Mouse (Mus musculus): ENCODE results near the gene Tmem183a.

Tmem183a gene

GRCm38 (mm10) chr1:134326841-134327346, 34.9 kb downstream of the Tmem183a start:
- intact Hi-C loops (cut with DNase I) = no loop called here

- intact Hi-C loops (cut with DNase I) = loop anchor here (2.0 kb wide), 1 partner anchor 172 kb away; no protein-coding TSS in a partner anchor
Observed at GRCm38 (mm10) chr1:134322591-134322990, 39.2 kb downstream of the Tmem183a start.

DNA sequence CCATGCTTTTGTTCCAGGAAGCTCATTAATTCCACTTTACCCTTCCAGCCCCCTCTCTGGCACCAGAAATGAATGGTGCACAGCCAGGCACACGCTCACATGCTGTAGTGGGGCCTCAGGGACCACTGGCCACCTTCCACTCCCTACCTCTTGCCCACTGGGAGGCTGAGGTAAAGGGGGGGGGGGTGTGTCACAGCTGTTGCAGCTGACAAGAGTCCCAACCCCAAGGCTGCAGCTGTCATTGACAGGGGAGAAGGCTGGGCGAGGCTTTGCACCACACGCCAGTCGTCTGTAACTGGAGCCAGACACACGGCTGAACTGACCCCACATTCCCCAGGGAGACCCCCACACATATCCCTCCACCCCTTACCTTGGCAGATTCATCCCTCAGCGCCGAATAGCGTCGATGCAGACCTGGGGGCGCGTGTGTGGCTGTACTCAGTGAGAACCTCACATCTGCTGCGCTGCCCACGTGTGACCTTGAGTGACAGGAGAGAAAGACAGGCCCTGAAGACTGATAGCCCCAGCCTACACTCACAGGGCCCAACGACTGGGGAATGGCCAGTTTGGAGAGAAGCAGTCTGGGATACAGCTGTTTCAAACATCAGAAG, 41.0 kb downstream of the Tmem183a start:
- intact Hi-C loops (cut with DNase I) = no loop called here

DNA sequence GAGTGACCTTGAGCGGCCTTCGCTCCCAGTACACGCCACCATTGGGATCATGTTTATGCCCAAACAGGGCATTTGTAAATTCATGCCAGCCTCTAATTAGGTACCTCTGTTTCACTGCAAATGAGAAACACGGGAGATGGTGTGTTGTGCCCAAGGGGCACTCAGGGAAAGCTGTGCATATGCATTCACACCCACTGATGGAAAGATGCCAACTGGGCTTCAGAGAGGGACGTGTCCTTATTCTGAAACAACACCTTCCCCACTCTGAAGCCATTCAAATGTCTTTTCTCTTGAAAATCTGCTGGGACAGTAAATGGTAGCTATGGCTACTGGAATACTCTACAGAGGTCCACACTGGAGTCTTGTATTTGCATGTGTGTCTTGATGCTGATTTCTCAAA, 43.5 kb downstream of the Tmem183a start:
- intact Hi-C loops (cut with DNase I) = no loop called here

GRCm38 (mm10) chr1:134316361-134316760, 45.4 kb downstream of the Tmem183a start:
- intact Hi-C loops (cut with DNase I) = no loop called here

- intact Hi-C loops (cut with DNase I) = no loop called here
Observed at GRCm38 (mm10) chr1:134315181-134315580, 46.6 kb downstream of the Tmem183a start.

DNA sequence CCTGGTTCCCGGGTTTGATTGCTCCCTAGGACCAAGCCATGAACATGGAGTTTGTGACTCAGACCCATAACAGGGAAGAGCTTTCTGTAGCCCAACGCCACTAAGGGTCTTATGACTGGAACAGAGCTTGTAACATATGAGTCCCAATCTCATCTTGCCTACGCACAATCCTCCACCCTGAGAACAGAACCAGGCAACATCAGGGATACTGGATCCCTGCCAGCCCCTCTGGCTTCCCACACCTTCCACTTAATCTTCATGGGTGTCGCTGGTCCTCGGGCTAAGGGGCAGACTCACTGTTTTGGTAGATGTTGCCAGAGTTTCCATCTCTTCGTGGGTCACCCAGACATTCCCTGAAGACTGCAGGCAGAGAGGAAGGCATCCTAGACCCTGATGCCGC, 50.0 kb downstream of the Tmem183a start:
- intact Hi-C loops (cut with DNase I) = no loop called here

DNA sequence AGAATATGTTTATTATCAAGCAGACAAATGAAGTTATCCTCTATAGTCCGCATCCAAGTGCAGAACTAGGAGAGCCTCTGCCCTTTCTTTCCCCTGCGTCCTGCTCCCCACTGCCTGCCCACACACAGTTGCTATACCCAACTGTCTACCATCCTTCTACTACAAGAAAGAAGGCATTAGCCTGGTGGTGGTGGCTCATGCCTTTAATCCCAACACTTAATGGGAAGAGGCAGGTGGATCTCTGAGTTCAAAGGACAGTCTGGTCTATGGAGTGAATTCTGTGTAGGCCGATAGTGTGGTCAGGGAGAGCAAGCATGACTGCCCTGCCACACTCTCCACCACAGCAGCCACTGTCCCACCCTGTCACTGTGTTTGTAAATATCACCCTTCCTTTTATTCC, 51.0 kb downstream of the Tmem183a start:
- intact Hi-C loops (cut with DNase I) = no loop called here

DNA sequence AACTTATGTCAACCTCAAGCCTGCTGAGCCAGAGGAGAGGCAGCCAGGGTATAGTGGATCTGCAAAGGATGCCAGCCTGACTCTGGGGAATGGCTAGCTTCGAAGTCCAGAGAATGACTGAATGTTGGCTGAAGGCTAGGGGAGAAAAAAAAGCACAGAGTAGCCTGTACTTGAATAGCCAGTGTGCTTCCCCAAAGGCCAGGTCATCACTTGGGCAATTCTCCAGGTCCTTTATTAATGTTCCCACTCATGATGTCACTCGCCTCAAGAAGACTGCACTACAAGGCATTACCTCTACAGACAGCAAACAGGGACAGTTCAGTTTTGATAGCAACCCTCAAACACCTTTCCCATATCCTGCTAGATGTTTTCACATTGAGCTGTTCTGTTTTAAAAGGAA, 51.5 kb downstream of the Tmem183a start:
- intact Hi-C loops (cut with DNase I) = no loop called here

DNA sequence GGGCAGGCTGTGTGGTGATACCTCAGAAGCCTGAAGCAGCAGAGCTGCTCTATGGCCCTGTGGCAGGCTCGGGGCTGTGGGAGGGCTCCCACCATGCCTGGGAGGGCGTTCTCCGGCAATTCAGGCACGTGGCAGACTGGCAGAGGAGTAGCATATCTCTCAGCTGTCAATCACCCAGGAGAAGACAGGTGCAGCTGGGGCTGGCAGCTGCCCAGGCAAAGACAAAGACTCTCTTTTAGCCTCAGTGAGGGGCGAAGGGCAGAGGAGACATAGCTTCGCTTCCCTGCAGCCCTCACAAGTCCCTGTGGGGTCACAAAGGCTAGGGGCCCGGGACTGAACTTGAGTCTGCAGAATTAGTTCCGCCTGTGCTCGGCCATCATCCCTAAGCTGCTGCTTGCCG, 54.4 kb downstream of the Tmem183a start:
- intact Hi-C loops (cut with DNase I) = no loop called here

- intact Hi-C loops (cut with DNase I) = no loop called here
Observed at GRCm38 (mm10) chr1:134304940-134305339, 56.8 kb downstream of the Tmem183a start.

DNA sequence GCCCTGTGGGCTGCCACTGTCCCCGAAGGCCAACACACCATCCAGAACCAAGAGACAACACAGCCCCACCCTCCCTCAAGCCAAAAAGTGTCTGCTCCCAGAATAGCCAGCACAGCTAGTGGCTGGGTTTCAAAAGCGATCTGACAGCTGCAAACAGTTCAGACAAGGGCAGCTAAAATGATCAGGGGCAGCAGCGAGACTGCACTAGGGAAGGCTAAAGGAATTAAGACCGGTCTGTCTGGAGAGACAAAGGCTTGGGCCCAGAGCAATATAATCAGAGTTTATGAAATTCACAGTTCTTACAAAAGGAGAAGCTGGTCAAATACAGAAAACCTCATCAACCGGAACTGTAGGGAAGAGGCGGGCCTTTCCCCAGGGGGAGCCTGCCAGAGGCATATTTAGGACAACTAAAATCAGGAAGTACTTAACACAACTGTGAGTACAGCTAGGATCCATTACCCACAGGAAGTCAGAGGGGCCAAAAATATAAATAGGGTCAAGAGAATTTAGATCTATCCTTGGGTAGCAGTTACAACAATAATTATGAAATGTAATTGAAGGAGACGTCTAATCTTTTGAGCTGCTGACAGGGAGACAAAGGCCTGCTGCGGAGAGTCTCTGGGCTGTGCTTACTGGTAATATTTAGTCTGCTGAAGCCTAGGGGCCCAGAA, 59.1 kb downstream of the Tmem183a start:
- intact Hi-C loops (cut with DNase I) = no loop called here

- intact Hi-C loops (cut with DNase I) = no loop called here
Observed at GRCm38 (mm10) chr1:134298636-134299411, 63.0 kb downstream of the Tmem183a start.

- intact Hi-C loops (cut with DNase I) = no loop called here
Observed at GRCm38 (mm10) chr1:134297265-134297664, 64.5 kb downstream of the Tmem183a start.
